Mouse (Mus musculus) heart, embryonic 16.5 days (tissue): Measurements from ENCODE around the gene 9430038I01Rik. TPM values are rescaled to one million over a fixed set of nuclear protein-coding genes. Genes with fewer than 3 reads are reported as not detected.
"Not testable (repeated sequence)": the region's sequence is repeated elsewhere in the genome, so short reads cannot be mapped to it uniquely, and the experiment has no call there.

ENCODE experiments used
- ATAC-seq: fragments of 200-750 bp; cut with Nextera tagmentation; replicated peaks from 2 replicates; pipeline ENCODE4 v1.8.0; 2017; ENCODE audit warnings: moderate number of reproducible peaks; ENCODE audit not compliant: insufficient read depth, low FRiP score; ENCODE audit errors: extremely low read depth
- H3K27ac ChIP-seq: fragments of 300-500 bp; sonication (generic); 2 replicates; pipeline ENCODE4 v1.5.1; 2014; ENCODE audit warnings: mild to moderate bottlenecking, low read length, control low read depth, moderate library complexity
- H3K27me3 ChIP-seq: fragments of 300-500 bp; sonication (generic); 2 replicates; pipeline ENCODE4 v1.6.1; 2014; ENCODE audit warnings: low read length, mixed read lengths; ENCODE audit not compliant: control insufficient read depth, insufficient read depth
- H3K36me3 ChIP-seq: fragments of 300-500 bp; sonication (generic); 2 replicates; pipeline ENCODE4 v1.6.1; 2014; ENCODE audit not compliant: control insufficient read depth, insufficient read depth
- H3K4me1 ChIP-seq: fragments of 300-500 bp; sonication (generic); 2 replicates; pipeline ENCODE4 v1.6.1; 2014; ENCODE audit warnings: low read length, mixed read lengths; ENCODE audit not compliant: control insufficient read depth, insufficient read depth
- H3K4me2 ChIP-seq: fragments of 300-500 bp; sonication (generic); 2 replicates; pipeline ENCODE4 v1.6.1; 2014; ENCODE audit warnings: low read depth, mild to moderate bottlenecking, control low read depth, low read length
- H3K4me3 ChIP-seq: fragments of 300-500 bp; sonication (generic); 2 replicates; pipeline ENCODE4 v1.5.1; 2014; ENCODE audit warnings: mild to moderate bottlenecking, control low read depth, low read length
- H3K9ac ChIP-seq: fragments of 300-500 bp; sonication (generic); 2 replicates; pipeline ENCODE4 v1.6.1; 2014; ENCODE audit warnings: low read length, control low read depth
- H3K9me3 ChIP-seq: fragments of 300-500 bp; sonication (generic); replicated peaks from 2 replicates; pipeline ENCODE4 v1.6.1; 2016; ENCODE audit warnings: low read length; ENCODE audit not compliant: control insufficient read depth
- WGBS: fragments of 180-500 bp; shearing (Covaris S2); extraction: QIAGEN DNeasy Blood & Tissue Kit; methylation state at CpG from one replicate; pipeline ENCODE4 v1.1.7; 2014; 5-methylcytosine and 5-hydroxymethylcytosine counted together
- polyA plus RNA-seq: library from polyadenylated mRNA; unstranded; fragments of >200 nt; fragmentation: Nextera tagmentation; extraction: Ambion mirVana; gene quantifications from 2 replicates; pipeline ENCODE4 v1.2.1, GENCODE M21; 2015

The 9430038I01Rik gene
- 14.1 and 14.7 TPM in 2 replicates for polyA plus RNA-seq

DNA sequence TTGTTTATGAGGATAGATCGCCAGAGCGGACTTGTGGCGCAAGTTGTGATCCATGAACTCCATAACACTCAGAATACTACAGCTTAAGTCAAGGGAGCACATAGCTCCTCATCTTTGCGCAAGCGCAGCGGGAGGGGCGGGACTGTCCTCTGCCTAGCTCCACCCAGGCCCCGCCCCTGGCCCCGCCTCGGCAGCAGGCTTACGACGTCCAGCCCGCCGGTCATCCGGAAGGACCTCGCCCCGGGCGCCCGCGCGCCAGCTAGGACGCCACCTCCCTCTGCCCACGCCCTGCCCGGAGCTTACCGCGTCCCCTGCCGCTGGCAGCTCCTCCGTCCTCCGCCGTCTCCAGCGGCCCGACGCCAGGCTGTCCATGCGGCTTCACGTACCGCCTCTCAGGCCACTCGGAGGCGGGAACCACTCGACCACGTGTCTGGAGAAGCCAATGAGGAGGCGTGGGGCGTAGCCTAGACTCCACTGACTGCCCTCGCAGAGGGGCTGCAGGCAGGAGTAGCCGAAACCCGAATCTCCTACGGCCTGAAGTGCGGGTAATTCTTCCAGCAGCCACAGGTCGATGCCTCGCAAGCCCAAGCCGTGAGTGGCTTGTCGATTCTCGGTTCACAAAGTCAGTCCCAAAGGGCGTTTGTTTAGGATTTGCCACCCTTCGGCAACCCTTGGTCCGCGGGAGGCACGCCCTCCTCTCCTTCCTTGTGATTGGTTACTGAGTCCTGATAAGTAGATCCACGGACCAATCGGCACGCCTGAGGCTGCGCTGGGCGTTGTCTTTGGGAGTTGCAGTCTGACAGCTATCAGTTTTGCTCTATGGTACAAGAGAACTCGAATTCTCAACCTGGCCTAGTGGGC is at the start of gene 9430038I01Rik:
Gene 9430038I01Rik, minus strand, starts transcription at position 426 of the 861 bp plus-strand sequence.
- peak within 1 kb of the TSS; percentile 94 for H3K27ac ChIP-seq
- WGBS: under 1% methylated on average over 62 of the region's 63 CpGs

DNA sequence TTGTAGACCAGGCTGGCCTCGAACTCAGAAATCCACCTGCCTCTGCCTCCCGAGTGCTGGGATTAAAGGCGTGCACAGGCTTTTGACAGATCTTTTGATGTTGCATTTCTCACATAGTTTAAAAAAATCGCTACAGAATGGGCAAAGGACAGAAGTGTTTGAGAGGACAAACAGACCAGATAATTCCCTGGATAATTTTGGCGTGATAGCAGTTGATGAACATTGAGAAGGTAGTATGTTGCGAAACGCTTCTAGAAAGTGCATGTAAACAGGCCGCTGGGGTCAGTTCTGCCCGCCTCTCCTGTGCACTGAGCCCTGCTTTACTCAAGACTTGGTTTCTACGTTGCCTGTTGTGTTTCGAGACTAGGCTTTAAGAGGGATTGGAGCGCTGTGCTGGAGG is 34.8 kb upstream of the 9430038I01Rik start:
- Histone ChIP-seq H3K27ac (no peak overlapping the region), H3K9ac (no peak overlapping the region), H3K9me3 (no peaks in the 10 kb centered on the region; the same call in 1 of the 2 replicates), H3K4me3 (no peak overlapping the region), H3K4me2 (no peak overlapping the region), H3K36me3 (peaks cover 22% of the 10 kb centered on the region), H3K27me3 (no peaks in the 10 kb centered on the region), H3K4me1 (peaks cover 7% of the 10 kb centered on the region)
- no peak for ATAC-seq
- WGBS: 95% methylated on average over 12 of the region's 12 CpGs

More for the DNA sequence above, at the start of gene 9430038I01Rik:
- Histone ChIP-seq H3K4me1 (peaks cover 8% of the 10 kb centered on the region), H3K4me2 (peak within 1 kb of the TSS; percentile 76), H3K9me3 (no peaks in the 10 kb centered on the region), H3K27me3 (no peaks in the 10 kb centered on the region), H3K9ac (peak within 1 kb of the TSS; percentile 84), H3K36me3 (no peaks in the 10 kb centered on the region), H3K4me3 (peak within 1 kb of the TSS; percentile 80)
- peak; percentile 98 for ATAC-seq

GRCm38 (mm10) chr7:137442951-137443350 is 32.4 kb upstream of the 9430038I01Rik start:
- WGBS: 88% methylated on average over 4 of the region's 4 CpGs
- no peak for ATAC-seq
- H3K9ac ChIP-seq: no peak overlapping the region
- H3K4me2 ChIP-seq: no peak overlapping the region
- no peak overlapping the region for H3K27ac ChIP-seq
- H3K4me1 ChIP-seq: peaks cover 19% of the 10 kb centered on the region
- H3K9me3 ChIP-seq: no peaks in the 10 kb centered on the region
- H3K4me3 ChIP-seq: no peak overlapping the region
- peaks cover 11% of the 10 kb centered on the region for H3K36me3 ChIP-seq
- H3K27me3 ChIP-seq: no peaks in the 10 kb centered on the region

- Histone ChIP-seq H3K4me1 (peaks cover 19% of the 10 kb centered on the region), H3K4me2 (peak overlapping the region; percentile 88), H3K4me3 (peak overlapping the region; percentile 98)
- ATAC-seq, H3K9ac ChIP-seq, H3K27me3 ChIP-seq, H3K9me3 ChIP-seq, H3K36me3 ChIP-seq, H3K27ac ChIP-seq: not testable (repeated sequence)
- 86% methylated on average over 7 of the region's 7 CpGs for WGBS
Measured at GRCm38 (mm10) chr7:137438962-137439361, 28.4 kb upstream of the 9430038I01Rik start.

DNA sequence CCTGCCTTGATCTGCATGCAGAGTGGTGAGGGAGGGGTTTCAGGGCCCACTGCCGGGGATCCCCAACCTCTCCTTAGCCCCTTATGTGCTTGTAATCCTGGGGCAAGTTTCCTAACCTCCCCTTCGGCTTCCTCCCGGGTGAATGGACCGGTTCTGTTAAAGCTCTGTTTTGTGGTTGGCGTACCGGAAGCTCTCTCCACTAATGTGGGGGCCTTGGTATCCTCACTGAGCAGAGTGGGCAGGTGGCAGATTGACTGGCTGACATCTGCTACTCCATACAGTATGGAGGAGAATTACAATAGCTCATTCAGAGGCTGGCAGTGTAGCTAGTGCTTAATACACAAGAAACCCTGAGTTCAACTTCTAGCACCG is 27.6 kb upstream of the 9430038I01Rik start:
- peak; percentile 6; the same call in 1 of the 2 replicates for ATAC-seq
- Histone ChIP-seq H3K27ac (peak overlapping the region; percentile 87), H3K9ac (peak overlapping the region; percentile 97), H3K4me2 (peak overlapping the region; percentile 88), H3K4me1 (peaks cover 15% of the 10 kb centered on the region), H3K4me3 (peak overlapping the region; percentile 98), H3K27me3 (no peaks in the 10 kb centered on the region), H3K9me3 (no peaks in the 10 kb centered on the region), H3K36me3 (no peaks in the 10 kb centered on the region)
- WGBS: 3% methylated on average over 7 of the region's 7 CpGs

GRCm38 (mm10) chr7:137437440-137438178 is 27.0 kb upstream of the 9430038I01Rik start, which contains the start of gene Glrx3:
Gene Glrx3, plus strand, starts transcription at chr7:137437614.
- Histone ChIP-seq H3K4me2 (peak within 1 kb of the TSS; percentile 88), H3K4me1 (peaks cover 15% of the 10 kb centered on the region), H3K36me3 (no peaks in the 10 kb centered on the region), H3K9me3 (no peaks in the 10 kb centered on the region), H3K27ac (peak within 1 kb of the TSS; percentile 87), H3K9ac (peak within 1 kb of the TSS; percentile 97), H3K4me3 (peak within 1 kb of the TSS; percentile 98), H3K27me3 (no peaks in the 10 kb centered on the region)
- ATAC-seq: peak; percentile 98
- WGBS: under 1% methylated on average over 68 of the region's 69 CpGs

DNA sequence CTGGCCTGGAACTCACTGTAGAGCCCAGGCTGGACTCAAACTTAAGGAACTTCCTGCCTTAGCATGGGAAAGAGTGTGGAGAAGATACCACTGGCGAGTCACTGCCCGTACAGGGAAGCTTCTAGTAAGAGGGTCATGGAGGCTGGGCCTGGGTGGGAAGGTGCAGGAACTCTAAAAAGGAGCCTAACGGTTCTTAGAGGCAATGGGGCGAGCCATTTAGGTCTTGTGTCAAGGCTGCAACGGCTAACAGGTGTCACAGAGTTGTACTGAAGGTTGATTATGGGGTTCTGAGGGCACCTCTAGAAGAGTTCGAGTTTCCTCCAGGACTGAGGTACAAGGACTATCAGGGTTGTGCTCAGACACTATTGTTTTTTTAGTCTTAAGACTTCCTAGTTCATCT is 26.3 kb upstream of the 9430038I01Rik start:
- no peak overlapping the region for H3K9ac ChIP-seq
- 79% methylated on average over 6 of the region's 6 CpGs for WGBS
- H3K4me3 ChIP-seq: peak overlapping the region; percentile 98
- H3K36me3 ChIP-seq: no peaks in the 10 kb centered on the region
- H3K9me3 ChIP-seq: no peaks in the 10 kb centered on the region
- H3K27me3 ChIP-seq: no peaks in the 10 kb centered on the region
- H3K27ac ChIP-seq: peak overlapping the region; percentile 87
- H3K4me2 ChIP-seq: peak overlapping the region; percentile 47; the same call in 1 of the 2 replicates
- peaks cover 15% of the 10 kb centered on the region for H3K4me1 ChIP-seq
- no peak for ATAC-seq

DNA sequence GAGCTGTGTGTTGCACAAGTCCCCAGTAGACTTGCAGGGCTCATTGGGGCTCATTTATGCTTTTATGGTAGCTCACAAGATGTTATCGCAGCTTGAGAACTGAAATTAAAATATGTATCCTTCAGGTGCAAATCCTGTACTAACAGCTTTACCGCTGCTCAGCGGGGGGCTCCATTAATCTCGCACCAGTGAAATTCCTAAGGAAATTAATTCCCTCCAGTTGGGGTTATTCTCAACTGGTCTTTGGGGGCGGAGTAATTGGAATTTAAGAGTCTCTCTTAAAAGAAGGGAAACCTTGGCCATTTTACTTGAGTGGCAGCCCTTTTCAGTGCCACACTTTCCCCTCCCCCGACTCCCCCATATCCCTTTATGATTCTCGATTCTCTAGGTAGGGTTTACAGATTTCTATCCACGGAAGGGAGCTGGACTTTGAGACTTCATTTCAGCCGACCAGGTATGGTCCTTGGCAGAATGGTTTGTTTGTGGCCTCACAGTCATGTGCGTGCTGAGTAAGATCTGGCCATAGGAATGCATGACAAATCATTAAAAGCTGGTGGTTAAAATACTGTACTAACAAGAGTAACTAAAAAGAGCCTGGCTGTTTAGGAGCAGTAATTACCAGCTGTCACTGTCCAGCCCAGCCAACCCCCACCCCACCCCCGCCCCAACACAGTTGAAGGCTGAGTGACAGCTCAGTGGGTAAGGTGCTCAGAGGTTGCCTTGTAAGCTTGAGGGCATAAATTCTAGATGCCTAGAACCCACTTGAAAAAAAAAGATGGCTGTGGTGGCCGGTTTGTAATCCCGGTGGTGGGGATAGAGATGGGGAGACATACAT is 21.4 kb upstream of the 9430038I01Rik start:
- no peaks in the 10 kb centered on the region for H3K27me3 ChIP-seq
- H3K9ac ChIP-seq: no peak overlapping the region
- H3K27ac ChIP-seq: no peak overlapping the region
- no peak for ATAC-seq
- 59% methylated on average over 13 of the region's 13 CpGs for WGBS
- no peak overlapping the region for H3K4me3 ChIP-seq
- H3K36me3 ChIP-seq: no peaks in the 10 kb centered on the region
- H3K4me1 ChIP-seq: no peaks in the 10 kb centered on the region
- H3K9me3 ChIP-seq: no peaks in the 10 kb centered on the region
- H3K4me2 ChIP-seq: no peak overlapping the region
